Mouse (Mus musculus) cerebellum, adult 2 months (tissue): ENCODE data around the gene Sh3gl2.

Experiments
- CTCF ChIP-seq: fragments of 200-500 bp; IDR thresholded peaks from 2 replicates; pipeline ENCODE4 v1.5.1; 2011; ENCODE audit warnings: low read depth, mild to moderate bottlenecking, control low read depth, low read length, moderate library complexity, borderline replicate concordance; ENCODE audit not compliant: insufficient read depth
- POLR2A ChIP-seq: fragments of 200-500 bp; IDR thresholded peaks from 2 replicates; pipeline ENCODE4 v1.6.1; 2011; ENCODE audit warnings: low read length, control low read depth, borderline replicate concordance; ENCODE audit not compliant: insufficient read depth

GRCm38 (mm10) chr4:85262146-85262545 is 57.2 kb downstream of the Sh3gl2 start:
- TF ChIP-seq CTCF (no peak), POLR2A (no peak)
